In the genomic region with DNA sequence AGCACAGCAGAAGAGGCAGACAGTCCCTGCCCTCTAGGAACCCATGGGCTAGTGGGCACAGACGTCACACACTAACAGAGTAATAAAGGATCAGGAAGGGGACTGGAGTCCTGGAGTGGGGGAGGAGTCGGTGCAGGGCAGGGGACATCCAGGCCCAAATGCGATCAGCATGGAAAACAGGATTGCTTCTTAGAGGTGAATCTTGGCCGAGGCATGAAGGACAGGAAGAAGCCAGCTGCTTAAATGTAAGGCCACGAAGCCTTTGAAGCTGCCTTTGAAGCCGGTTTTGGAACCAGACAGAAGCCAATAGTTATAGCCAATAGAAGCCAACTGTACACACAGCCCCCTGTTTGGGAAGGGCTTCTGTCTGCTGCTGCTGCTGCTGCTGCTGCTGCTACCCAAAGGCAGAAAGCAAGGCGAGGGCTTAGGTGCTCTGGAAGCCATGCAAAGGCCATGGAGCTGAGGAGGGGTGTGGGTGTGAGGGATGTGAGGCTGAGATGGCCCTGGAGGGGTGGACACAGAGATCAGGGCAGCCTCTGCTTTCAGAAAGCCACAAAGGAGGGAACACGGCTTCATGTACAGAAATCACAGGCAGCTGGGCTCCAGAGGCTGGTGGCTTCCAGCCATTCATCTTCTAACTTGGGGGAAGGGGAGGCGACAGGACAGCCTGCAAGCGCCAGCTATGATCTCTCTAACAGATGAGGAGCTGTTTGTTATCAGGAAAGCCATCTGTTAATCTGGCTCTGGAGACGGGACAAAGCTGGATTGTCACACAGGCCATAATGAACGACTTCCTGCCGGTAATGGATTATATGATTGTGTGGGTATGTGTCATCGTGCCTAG, we compare ENCODE assay signal across 8 mouse cellular contexts. TPM values are rescaled to one million over a fixed set of nuclear protein-coding genes. Genes with fewer than 3 reads are reported as not detected.
DNase-seq lines count a peak whose midpoint lies in the region; ATAC-seq and TF ChIP-seq lines count a peak whose summit lies in the region.

No protein-coding gene starts in this region.

- WGBS in kidney, adult 2 months = 53% methylated on average over 14 of the region's 14 CpGs
- 22% methylated on average over 14 of the region's 14 CpGs for WGBS in lung, postnatal 0 days

- ATAC-seq in lung, postnatal 0 days = peak; percentile 85
- no peak for ATAC-seq in cerebellum, adult (ENCODE audit: insufficient number of reproducible peaks, low FRiP score, low TSS enrichment)

- no peaks in the 10 kb centered on the region for H3K36me3 ChIP-seq in kidney, adult 2 months (ENCODE audit: control insufficient read depth, insufficient read depth, low read length)
- no peaks in the 10 kb centered on the region for H3K36me3 ChIP-seq in lung, postnatal 0 days (ENCODE audit: insufficient read depth, low read length)

- no peaks in the 10 kb centered on the region for H3K9me3 ChIP-seq in lung, postnatal 0 days (ENCODE audit: low read length)

- no peak overlapping the region for H3K4me2 ChIP-seq in lung, postnatal 0 days (replicated peaks; ENCODE audit: low read depth, low read length)

- no peak for TF ChIP-seq POLR2A in kidney, adult 2 months (IDR thresholded peaks at IDR 0.05; ENCODE audit: low read depth, low read length)

- no peak overlapping the region for H3K4me3 ChIP-seq in kidney, adult 2 months (ENCODE audit: insufficient read depth, low read depth, low read length)
- H3K4me3 ChIP-seq in lung, postnatal 0 days (ENCODE audit: low read depth, low read length) = no peak overlapping the region

- no peaks in the 10 kb centered on the region for H3K27me3 ChIP-seq in kidney, adult 2 months (replicated peaks; ENCODE audit: control insufficient read depth, insufficient read depth, low read length)
- H3K27me3 ChIP-seq in lung, postnatal 0 days (replicated peaks; ENCODE audit: insufficient read depth, low read length) = no peaks in the 10 kb centered on the region

- no peak for TF ChIP-seq CTCF in kidney, adult 2 months (conservative IDR thresholded peaks at IDR 0.05; ENCODE audit: insufficient read depth, insufficient read length, low read depth, low read length)
- TF ChIP-seq CTCF in lung, postnatal 0 days (IDR thresholded peaks at IDR 0.05) = no peak

- H3K27ac ChIP-seq in kidney, adult 2 months (ENCODE audit: insufficient read depth, low read depth, low read length) = no peak overlapping the region
- H3K27ac ChIP-seq in lung, postnatal 0 days (ENCODE audit: low read length) = peak overlapping the region; percentile 20; the same call in 1 of the 2 replicates

- no peak overlapping the region for H3K9ac ChIP-seq in lung, postnatal 0 days (replicated peaks; ENCODE audit: low read depth)

- peak; percentile 48 to 55 for DNase-seq in cerebellum, postnatal 10 days
- DNase-seq in cerebellum, postnatal 36 days = no peak
- peak; percentile 66 for DNase-seq in embryo, embryonic 10.5 days (ENCODE audit: low spot score)
- DNase-seq in kidney, adult 2 months = peak; percentile 64
- DNase-seq in lung, postnatal 0 days (ENCODE audit: low spot score) = peak; percentile 84
- no peak for DNase-seq in spleen, adult 18-20 months
- DNase-seq in spleen, postnatal 10 days (ENCODE audit: low spot score in 2 of 2) = no peak

- H3K4me1 ChIP-seq in kidney, adult 2 months (ENCODE audit: control insufficient read depth, insufficient read depth, low read length) = 0 out of 2 replicates have a peak, but pooled peaks cover 2% of the 10 kb centered on the region
- H3K4me1 ChIP-seq in lung, postnatal 0 days (ENCODE audit: insufficient read depth, low read depth, low read length) = peaks cover 9% of the 10 kb centered on the region; the same call in 1 of the 2 replicates

- TF ChIP-seq EP300 in lung, postnatal 0 days (IDR thresholded peaks at IDR 0.05) = peak; percentile 80

RNA-seq across cellular contexts. Expression of a gene that starts 5.1 kb away (rescaled TPM):
- 16.9 and 29.5 TPM in 2 replicates for polyA plus RNA-seq in kidney, adult 2 months (2012; rRNA removed)
- 45.7 and 51.2 TPM in 2 replicates for polyA plus RNA-seq in lung, postnatal 0 days (2015; fragmentation: Nextera tagmentation; extraction: Ambion mirVana)

Comparison
In these comparisons a context has a peak if more than half of its experiments do, and no peak if none do; other contexts are left out.
1. DNase-seq: peak in cerebellum, postnatal 10 days (2 of 2), embryo, embryonic 10.5 days (single experiment), kidney, adult 2 months (single experiment) and lung, postnatal 0 days (single experiment); none in cerebellum, postnatal 36 days (0 of 2), spleen, adult 18-20 months (0 of 2) and spleen, postnatal 10 days (0 of 2).